Mouse (Mus musculus) stomach, embryonic 14.5 days (tissue): ENCODE measurements around the gene Ranbp10. TPM values are rescaled to one million over a fixed set of nuclear protein-coding genes. Genes with fewer than 3 reads are reported as not detected.

ENCODE experiments used
- ATAC-seq: fragments of 200-750 bp; cut with Nextera tagmentation; 2 replicates; pipeline ENCODE4 v1.8.0; 2017; ENCODE audit warnings: low read depth, moderate TSS enrichment; ENCODE audit not compliant: insufficient number of reproducible peaks, insufficient read depth, low FRiP score
- H3K27ac ChIP-seq: fragments of 300-500 bp; sonication (generic); 2 replicates; pipeline ENCODE4 v1.5.1; 2014; ENCODE audit warnings: mild to moderate bottlenecking, low read length, moderate library complexity, mixed read lengths
- H3K27me3 ChIP-seq: fragments of 300-500 bp; sonication (generic); 2 replicates; pipeline ENCODE4 v1.6.1; 2014; ENCODE audit warnings: low read length, control low read depth, mixed read lengths; ENCODE audit not compliant: control insufficient read depth, insufficient read depth
- H3K36me3 ChIP-seq: fragments of 300-500 bp; sonication (generic); 2 replicates; pipeline ENCODE4 v1.6.1; 2014; ENCODE audit warnings: mild to moderate bottlenecking, control low read depth, low read length, moderate library complexity, mixed read lengths; ENCODE audit not compliant: control insufficient read depth, insufficient read depth
- H3K4me1 ChIP-seq: fragments of 300-500 bp; sonication (generic); 2 replicates; pipeline ENCODE4 v1.6.1; 2014; ENCODE audit warnings: low read length, control low read depth, mixed read lengths; ENCODE audit not compliant: control insufficient read depth, insufficient read depth
- H3K4me2 ChIP-seq: fragments of 300-500 bp; sonication (generic); replicated peaks from 2 replicates; pipeline ENCODE4 v1.6.1; 2014; ENCODE audit warnings: low read depth, low read length, control low read depth
- H3K4me3 ChIP-seq: fragments of 300-500 bp; sonication (generic); 2 replicates; pipeline ENCODE4 v1.5.1; 2014; ENCODE audit warnings: low read depth, low read length, control low read depth
- H3K9ac ChIP-seq: fragments of 300-500 bp; sonication (generic); replicated peaks from 2 replicates; pipeline ENCODE4 v1.6.1; 2014; ENCODE audit warnings: low read depth, mild to moderate bottlenecking, control low read depth, low read length, moderate library complexity, mixed read lengths
- H3K9me3 ChIP-seq: fragments of 300-500 bp; sonication (generic); 2 replicates; pipeline ENCODE4 v1.6.1; 2016; ENCODE audit warnings: low read depth, low read length, control low read depth; ENCODE audit not compliant: control insufficient read depth
- WGBS: fragments of 180-500 bp; shearing (Covaris S2); extraction: QIAGEN DNeasy Blood & Tissue Kit; methylation state at CpG from one replicate; pipeline ENCODE4 v1.1.7; 2014; 5-methylcytosine and 5-hydroxymethylcytosine counted together
- polyA plus RNA-seq: library from polyadenylated mRNA; unstranded; fragments of >200 nt; fragmentation: Nextera tagmentation; extraction: Ambion mirVana; gene quantifications from 2 replicates; pipeline ENCODE4 v1.2.1, GENCODE M21; 2014

Ranbp10 gene
- polyA plus RNA-seq, 1 experiment from 2014 or later, result 18.4 TPM

GRCm38 (mm10) chr8:105732186-105732585 lies 95.0 kb downstream of the Ranbp10 start:
- H3K27me3 ChIP-seq, result no peaks in the 10 kb centered on the region
- no peak overlapping the region for H3K4me3 ChIP-seq
- 92% methylated on average over 5 of the region's 5 CpGs for WGBS
- no peak for ATAC-seq
- no peak overlapping the region for H3K4me2 ChIP-seq
- H3K9me3 ChIP-seq, result no peaks in the 10 kb centered on the region
- peaks cover 5% of the 10 kb centered on the region; the same call in 1 of the 2 replicates for H3K36me3 ChIP-seq
- H3K4me1 ChIP-seq, result no peaks in the 10 kb centered on the region
- H3K27ac ChIP-seq, result no peak overlapping the region
- H3K9ac ChIP-seq, result no peak overlapping the region

DNA sequence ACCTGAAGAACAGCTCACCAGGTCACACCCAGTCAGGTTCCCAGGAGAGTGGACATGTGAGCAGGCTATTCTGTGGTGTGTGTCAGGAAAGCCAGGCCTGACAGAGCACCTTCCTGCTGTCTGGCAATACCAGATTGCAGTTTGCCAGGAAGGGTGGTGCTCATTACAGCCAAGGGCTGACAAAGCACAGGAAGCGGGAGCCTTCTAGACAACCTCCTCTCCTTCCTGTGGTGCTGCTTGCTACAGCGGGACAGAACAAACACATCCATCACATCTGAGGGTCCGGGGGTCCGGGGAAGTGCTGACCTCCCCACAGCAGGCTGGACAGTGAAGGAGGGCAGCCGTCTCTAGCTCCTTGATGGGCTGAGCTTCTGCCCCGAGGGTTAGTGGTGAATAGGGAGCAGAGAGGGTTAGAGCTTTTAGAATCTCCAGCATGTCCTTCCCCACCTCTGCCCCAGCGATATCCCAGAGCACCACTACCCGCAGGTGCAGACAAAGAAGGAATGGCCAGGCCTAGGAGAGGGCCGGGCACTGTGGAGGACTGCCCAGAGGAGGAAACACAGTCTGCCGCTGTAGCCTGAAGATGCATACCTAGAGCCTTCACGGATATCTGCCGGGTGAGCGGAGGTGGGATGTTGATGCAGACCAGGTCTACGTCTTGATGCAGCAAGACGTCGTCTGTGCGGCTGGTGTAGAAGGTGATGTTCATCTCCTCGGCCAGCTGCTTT lies 99.6 kb downstream of the Ranbp10 start:
- H3K27ac ChIP-seq, result peak overlapping the region; percentile 0; the same call in 1 of the 2 replicates
- WGBS, result 76% methylated on average over 18 of the region's 18 CpGs
- H3K4me1 ChIP-seq, result no peaks in the 10 kb centered on the region
- H3K9me3 ChIP-seq, result no peaks in the 10 kb centered on the region
- no peak overlapping the region for H3K4me2 ChIP-seq
- H3K9ac ChIP-seq, result no peak overlapping the region
- H3K4me3 ChIP-seq, result no peak overlapping the region
- H3K36me3 ChIP-seq, result peaks cover 12% of the 10 kb centered on the region; the same call in 1 of the 2 replicates
- ATAC-seq, result no peak
- H3K27me3 ChIP-seq, result no peaks in the 10 kb centered on the region

DNA sequence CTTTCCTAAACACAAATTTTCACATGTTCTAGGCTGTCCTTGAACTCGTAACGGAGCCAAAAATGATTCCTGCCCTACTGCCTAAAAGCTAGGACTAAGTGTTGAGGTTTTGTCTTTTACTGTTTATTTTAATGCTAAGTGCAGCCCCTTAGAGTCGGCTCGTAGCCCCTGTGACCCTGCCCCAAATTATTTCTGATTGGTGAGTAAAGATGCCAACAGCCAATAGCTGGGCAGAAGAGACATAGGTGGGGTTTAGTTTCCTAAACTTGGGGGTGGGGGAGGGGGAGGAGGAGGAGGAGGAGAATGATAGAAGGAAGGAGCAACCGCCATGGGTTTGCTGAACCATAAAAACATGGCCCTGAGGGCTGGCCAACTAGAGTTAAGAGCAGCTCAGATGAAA lies 101.4 kb downstream of the Ranbp10 start:
- H3K36me3 ChIP-seq, result peaks cover 12% of the 10 kb centered on the region
- ATAC-seq, result no peak
- no peak overlapping the region for H3K4me3 ChIP-seq
- WGBS, result 66% methylated on average over 5 of the region's 5 CpGs
- H3K27ac ChIP-seq, result no peak overlapping the region
- H3K9ac ChIP-seq, result no peak overlapping the region
- H3K4me1 ChIP-seq, result no peaks in the 10 kb centered on the region
- H3K9me3 ChIP-seq, result no peaks in the 10 kb centered on the region
- no peak overlapping the region for H3K4me2 ChIP-seq
- H3K27me3 ChIP-seq, result no peaks in the 10 kb centered on the region

GRCm38 (mm10) chr8:105722861-105723260 lies 104.3 kb downstream of the Ranbp10 start:
- Histone ChIP-seq H3K9ac (no peak overlapping the region), H3K4me1 (no peaks in the 10 kb centered on the region), H3K27ac (no peak overlapping the region), H3K9me3 (no peaks in the 10 kb centered on the region), H3K4me2 (no peak overlapping the region), H3K4me3 (no peak overlapping the region), H3K36me3 (peaks cover 11% of the 10 kb centered on the region), H3K27me3 (no peaks in the 10 kb centered on the region)
- no peak for ATAC-seq
- WGBS, result 91% methylated on average over 9 of the region's 9 CpGs

DNA sequence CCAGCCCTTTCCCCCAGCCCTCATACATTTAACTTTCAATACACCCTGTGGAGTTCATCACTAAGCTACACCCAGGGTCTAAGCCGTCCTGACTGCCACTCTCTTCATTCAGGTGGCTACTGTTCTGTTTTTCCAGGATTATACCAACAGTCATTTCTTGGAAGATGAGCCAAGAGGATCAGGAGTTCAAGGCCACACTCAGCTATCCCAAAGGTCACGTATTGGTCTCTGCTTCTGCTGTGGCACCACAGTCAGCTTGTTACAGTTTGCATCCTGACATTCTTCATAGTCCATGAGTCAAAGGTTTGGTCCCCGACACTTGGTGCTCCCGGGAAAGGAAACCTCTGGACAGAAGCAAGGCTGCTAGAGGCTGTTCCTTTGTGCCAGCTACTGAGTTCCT lies 107.5 kb downstream of the Ranbp10 start:
- no peak overlapping the region for H3K4me2 ChIP-seq
- H3K4me3 ChIP-seq, result no peak overlapping the region
- H3K36me3 ChIP-seq, result peaks cover 5% of the 10 kb centered on the region; the same call in 1 of the 2 replicates
- ATAC-seq, result no peak
- H3K27ac ChIP-seq, result no peak overlapping the region
- no peak overlapping the region for H3K9ac ChIP-seq
- H3K9me3 ChIP-seq, result no peaks in the 10 kb centered on the region
- H3K4me1 ChIP-seq, result no peaks in the 10 kb centered on the region
- WGBS, result 87% methylated on average over 4 of the region's 4 CpGs
- H3K27me3 ChIP-seq, result no peaks in the 10 kb centered on the region

Other genes starting within 250 kb of the Ranbp10 start
- 18.5 and 20.8 TPM in 2 replicates for gene Ripor1, start 222.1 kb downstream of the Ranbp10 start, polyA plus RNA-seq
- gene Ctcf, start 190.8 kb downstream of the Ranbp10 start, polyA plus RNA-seq, result 96.0 and 101 TPM in 2 replicates
- gene Agrp, start 190.0 kb downstream of the Ranbp10 start, polyA plus RNA-seq, result 0.95 and 1.5 TPM in 2 replicates
- gene Carmil2, start 141.1 kb downstream of the Ranbp10 start, polyA plus RNA-seq, result 1.0 and 1.1 TPM in 2 replicates
- gene Acd, start 126.2 kb downstream of the Ranbp10 start, polyA plus RNA-seq, result 59.0 and 63.5 TPM in 2 replicates
- 15.9 and 18.0 TPM in 2 replicates for gene Pard6a, start 126.2 kb downstream of the Ranbp10 start, polyA plus RNA-seq
- gene 4933405L10Rik, start 119.7 kb downstream of the Ranbp10 start, polyA plus RNA-seq, result not detected in 2 replicates
- gene Enkd1, start 119.1 kb downstream of the Ranbp10 start, polyA plus RNA-seq, result 22.5 and 26.5 TPM in 2 replicates
- gene Gfod2, start 68.7 kb downstream of the Ranbp10 start, polyA plus RNA-seq, result 14.4 and 14.5 TPM in 2 replicates
- 0.30 TPM in 1 of 2 replicates, not detected in the other for gene Tsnaxip1, start 381 bp upstream of the Ranbp10 start, polyA plus RNA-seq
- gene Cenpt, start 25.9 kb upstream of the Ranbp10 start, polyA plus RNA-seq, result 47.2 and 52.3 TPM in 2 replicates
- 51.4 and 56.4 TPM in 2 replicates for gene Thap11, start 27.8 kb upstream of the Ranbp10 start, polyA plus RNA-seq
- gene Nutf2, start 33.2 kb upstream of the Ranbp10 start, polyA plus RNA-seq, result 265 and 276 TPM in 2 replicates
- gene Edc4, start 53.5 kb upstream of the Ranbp10 start, polyA plus RNA-seq, result 34.4 and 36.9 TPM in 2 replicates
- 0.60 and 0.90 TPM in 2 replicates for gene Nrn1l, start 66.2 kb upstream of the Ranbp10 start, polyA plus RNA-seq
- gene Pskh1, start 73.1 kb upstream of the Ranbp10 start, polyA plus RNA-seq, result 30.2 and 30.5 TPM in 2 replicates
- 0.67 and 0.98 TPM in 2 replicates for gene Ctrl, start 106.5 kb upstream of the Ranbp10 start, polyA plus RNA-seq
- 40.0 and 42.6 TPM in 2 replicates for gene Psmb10, start 111.1 kb upstream of the Ranbp10 start, polyA plus RNA-seq
- gene Lcat, start 116.0 kb upstream of the Ranbp10 start, polyA plus RNA-seq, result 1.6 and 2.1 TPM in 2 replicates
- 38.1 and 39.3 TPM in 2 replicates for gene Slc12a4, start 138.7 kb upstream of the Ranbp10 start, polyA plus RNA-seq
- gene Dpep3, start 152.1 kb upstream of the Ranbp10 start, polyA plus RNA-seq, result not detected in 2 replicates
- 22.8 and 23.6 TPM in 2 replicates for gene Dus2, start 164.0 kb upstream of the Ranbp10 start, polyA plus RNA-seq
- gene Dpep2nb, start 178.6 kb upstream of the Ranbp10 start, polyA plus RNA-seq, result 0.29 TPM in 1 of 2 replicates, not detected in the other
- 16.4 and 18.4 TPM in 2 replicates for gene Ddx28, start 184.5 kb upstream of the Ranbp10 start, polyA plus RNA-seq
- gene Nfatc3, start 231.5 kb upstream of the Ranbp10 start, polyA plus RNA-seq, result 9.6 and 10.5 TPM in 2 replicates